Mouse (Mus musculus): ENCODE results near the gene Nutf2-ps1. TPM values are rescaled to one million over a fixed set of nuclear protein-coding genes. Genes with fewer than 3 reads are reported as not detected.
A peak's percentile ranks its signal among the peaks of the same experiment; 100 is the strongest.
"Not testable (repeated sequence)": the region's sequence is repeated elsewhere in the genome, so short reads cannot be mapped to it uniquely, and the experiment has no call there.

Gene Nutf2-ps1
- polyA plus RNA-seq, 1 experiment from 2014 or later = 221 TPM

DNA sequence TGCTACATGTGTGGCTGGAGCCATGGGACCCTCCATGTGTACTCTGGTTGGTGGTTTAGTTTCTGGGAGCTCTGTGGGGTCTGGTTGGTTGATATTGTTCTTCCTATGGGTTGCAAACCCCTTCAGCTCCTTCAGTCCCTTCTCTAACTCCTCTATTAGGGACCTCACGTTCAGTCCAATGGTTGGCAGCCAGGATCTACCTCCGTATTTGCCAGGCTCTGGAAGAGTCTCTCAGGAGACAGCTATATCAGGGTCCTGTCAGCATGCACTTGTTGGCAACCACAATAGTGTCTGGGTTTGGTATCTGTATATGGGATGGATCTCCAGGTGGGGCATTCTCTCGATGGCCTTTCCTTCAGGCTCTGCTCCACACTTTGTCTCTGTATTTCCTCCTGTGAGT is 1.2 kb downstream of the Nutf2-ps1 start:
- not testable (repeated sequence) for H3K27me3 ChIP-seq (ENCODE audit: control insufficient read depth, insufficient read depth, low read length); H3K27ac ChIP-seq (replicated peaks; ENCODE audit: low read depth, low read length); H3K4me1 ChIP-seq (ENCODE audit: control insufficient read depth, insufficient read depth, low read length); H3K36me3 ChIP-seq (ENCODE audit: control insufficient read depth, insufficient read depth, low read length); H3K4me3 ChIP-seq (replicated peaks; ENCODE audit: low read depth, low read length); H3K4me2 ChIP-seq (ENCODE audit: low read length); ATAC-seq (ENCODE audit: low FRiP score, low TSS enrichment); DNase-seq; H3K9ac ChIP-seq (replicated peaks; ENCODE audit: low read length)
- whole genome bisulfite sequencing = 88% methylated on average over 3 of the region's 3 CpGs
- peaks cover 11% of the 10 kb centered on the region for H3K9me3 ChIP-seq (ENCODE audit: control insufficient read depth, low read length)

DNA sequence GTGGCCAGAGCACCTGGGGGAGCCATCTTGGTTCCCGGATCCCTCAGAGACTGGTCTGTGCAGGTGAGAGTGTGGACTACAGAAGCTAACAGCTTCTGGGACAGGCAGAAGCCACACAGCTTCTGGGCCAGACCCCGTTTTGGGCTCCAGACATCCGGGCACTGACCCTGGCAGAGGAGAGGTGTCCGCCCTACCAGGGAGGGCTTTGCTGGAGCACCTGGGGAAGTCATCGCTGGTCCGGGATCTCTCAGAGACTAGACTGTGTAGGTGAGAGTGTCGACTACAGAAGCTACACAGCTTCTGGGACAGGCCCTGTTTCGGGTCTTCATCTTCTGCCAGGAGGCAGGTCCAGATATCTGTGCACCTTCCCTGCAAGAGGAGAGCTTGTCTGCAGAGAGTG is 8.6 kb downstream of the Nutf2-ps1 start:
- DNase-seq; H3K9me3 ChIP-seq (ENCODE audit: control insufficient read depth, low read length); H3K4me1 ChIP-seq (ENCODE audit: control insufficient read depth, insufficient read depth, low read length); H3K27me3 ChIP-seq (ENCODE audit: control insufficient read depth, insufficient read depth, low read length); H3K36me3 ChIP-seq (ENCODE audit: control insufficient read depth, insufficient read depth, low read length); ATAC-seq (ENCODE audit: low FRiP score, low TSS enrichment); H3K9ac ChIP-seq (replicated peaks; ENCODE audit: low read length); H3K4me3 ChIP-seq (replicated peaks; ENCODE audit: low read depth, low read length); H3K4me2 ChIP-seq (ENCODE audit: low read length); H3K27ac ChIP-seq (replicated peaks; ENCODE audit: low read depth, low read length): not testable (repeated sequence)
- WGBS = 90% methylated on average over 8 of the region's 8 CpGs

DNA sequence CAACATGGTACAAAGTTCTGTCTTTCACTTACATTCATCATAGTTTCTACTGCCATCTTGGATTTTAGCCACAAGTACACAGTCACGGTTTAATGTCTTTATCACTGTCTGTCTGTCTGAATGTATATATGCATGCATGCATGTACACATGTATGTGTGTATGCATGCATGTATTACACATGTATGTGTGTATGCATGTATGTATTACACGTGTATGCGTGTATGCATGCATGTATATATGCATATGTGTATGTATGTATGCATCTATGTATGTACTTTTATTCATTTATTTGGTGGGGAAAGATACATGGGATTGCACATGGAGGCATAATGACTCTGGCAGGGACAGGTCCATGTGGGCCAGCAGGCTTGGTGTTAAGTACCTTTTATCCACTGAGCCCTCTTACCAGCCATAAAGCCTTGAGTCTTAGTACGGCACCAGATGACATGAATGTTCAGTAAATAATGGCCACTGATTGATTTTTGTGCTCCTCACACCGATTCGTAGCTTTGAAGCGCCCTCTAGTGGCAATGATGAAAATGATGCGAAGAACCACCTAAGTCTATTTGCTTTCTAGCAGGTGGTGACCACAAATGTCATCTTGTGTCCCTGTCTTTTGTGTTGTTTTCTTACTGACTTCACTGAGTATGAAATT is 10.1 kb downstream of the Nutf2-ps1 start:
- WGBS = 15% methylated on average over 8 of the region's 8 CpGs
- peak overlapping the region; percentile 12; the same call in 1 of the 2 replicates for H3K4me2 ChIP-seq (ENCODE audit: low read length)
- H3K27me3 ChIP-seq (ENCODE audit: control insufficient read depth, insufficient read depth, low read length) = no peaks in the 10 kb centered on the region
- H3K36me3 ChIP-seq (ENCODE audit: control insufficient read depth, insufficient read depth, low read length) = no peaks in the 10 kb centered on the region
- no peak overlapping the region for H3K27ac ChIP-seq (replicated peaks; ENCODE audit: low read depth, low read length)
- DNase-seq = peak; percentile 94
- ATAC-seq (ENCODE audit: low FRiP score, low TSS enrichment) = peak; percentile 40; the same call in 1 of the 2 replicates
- no peaks in the 10 kb centered on the region for H3K9me3 ChIP-seq (ENCODE audit: control insufficient read depth, low read length)
- no peak overlapping the region for H3K9ac ChIP-seq (replicated peaks; ENCODE audit: low read length)
- no peak overlapping the region for H3K4me3 ChIP-seq (replicated peaks; ENCODE audit: low read depth, low read length)
- no peaks in the 10 kb centered on the region for H3K4me1 ChIP-seq (ENCODE audit: control insufficient read depth, insufficient read depth, low read length)

DNA sequence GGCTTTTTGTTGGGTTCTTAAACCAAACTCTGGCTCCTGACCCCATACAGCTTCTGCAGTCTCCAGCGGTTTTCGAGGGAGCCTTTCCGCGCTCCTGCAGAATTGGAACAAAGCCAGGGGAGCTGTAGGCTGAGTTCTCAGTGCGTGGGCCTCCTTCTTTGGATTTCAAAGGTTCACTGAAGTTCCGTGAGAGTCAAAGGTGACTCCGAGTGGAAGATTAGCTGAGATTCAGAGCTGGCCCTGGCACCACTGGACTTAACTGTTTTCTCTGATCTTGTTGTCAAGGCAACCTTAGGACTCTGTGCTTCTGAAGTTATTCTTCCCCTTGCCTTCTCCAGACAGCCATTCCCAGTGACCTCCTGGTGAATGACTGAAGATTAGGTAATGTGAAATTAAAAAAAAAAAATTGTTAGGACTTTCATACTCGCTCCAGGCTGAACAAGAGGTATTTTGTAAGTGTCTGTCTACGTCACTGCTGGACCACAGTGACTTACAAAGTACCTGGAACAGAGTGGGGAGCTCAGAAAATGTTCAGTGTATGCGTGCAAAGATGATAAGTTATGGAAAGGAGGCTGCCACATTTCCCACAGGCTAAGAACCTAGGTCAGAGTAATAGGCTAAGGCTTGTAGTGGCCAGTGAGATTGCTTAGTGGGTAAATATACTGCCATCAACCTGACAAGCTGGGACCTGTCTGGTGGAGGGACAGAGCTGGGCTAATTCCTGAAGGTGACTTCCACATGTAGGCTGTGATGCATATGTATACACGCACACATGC is 11.7 kb downstream of the Nutf2-ps1 start:
- DNase-seq (peak; percentile 41), ATAC-seq (ENCODE audit: low FRiP score, low TSS enrichment) (no peak)
- no peak overlapping the region for H3K27ac ChIP-seq (replicated peaks; ENCODE audit: low read depth, low read length)
- H3K36me3 ChIP-seq (ENCODE audit: control insufficient read depth, insufficient read depth, low read length) = no peaks in the 10 kb centered on the region
- no peaks in the 10 kb centered on the region for H3K27me3 ChIP-seq (ENCODE audit: control insufficient read depth, insufficient read depth, low read length)
- H3K4me2 ChIP-seq (ENCODE audit: low read length) = no peak overlapping the region
- H3K4me1 ChIP-seq (ENCODE audit: control insufficient read depth, insufficient read depth, low read length) = no peaks in the 10 kb centered on the region
- H3K9ac ChIP-seq (replicated peaks; ENCODE audit: low read length) = no peak overlapping the region
- H3K4me3 ChIP-seq (replicated peaks; ENCODE audit: low read depth, low read length) = no peak overlapping the region
- 38% methylated on average over 11 of the region's 11 CpGs for WGBS
- H3K9me3 ChIP-seq (ENCODE audit: control insufficient read depth, low read length) = no peaks in the 10 kb centered on the region

DNA sequence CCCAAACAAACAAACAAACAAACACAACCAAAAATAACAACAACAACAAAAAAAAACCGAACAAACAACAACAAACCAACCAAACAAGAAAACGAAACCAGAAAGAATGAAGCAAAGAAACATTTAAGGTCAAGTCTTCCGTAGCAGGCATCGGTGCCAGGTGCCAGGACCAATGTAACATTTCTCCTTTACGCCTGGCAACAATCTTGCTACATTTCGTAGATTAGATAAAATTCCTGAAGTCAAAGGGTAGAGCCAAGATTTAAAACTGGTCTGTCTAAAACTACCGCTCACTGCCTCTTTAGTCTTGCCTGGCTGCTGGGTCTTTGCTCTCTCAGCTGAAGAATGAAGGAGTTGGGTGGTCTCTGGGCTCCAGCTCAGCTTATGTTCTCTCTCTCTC is 12.8 kb downstream of the Nutf2-ps1 start:
- DNase-seq (no peak), ATAC-seq (ENCODE audit: low FRiP score, low TSS enrichment) (no peak)
- WGBS = 90% methylated on average over 7 of the region's 7 CpGs
- no peak overlapping the region for H3K9ac ChIP-seq (replicated peaks; ENCODE audit: low read length)
- no peak overlapping the region for H3K27ac ChIP-seq (replicated peaks; ENCODE audit: low read depth, low read length)
- no peaks in the 10 kb centered on the region for H3K9me3 ChIP-seq (ENCODE audit: control insufficient read depth, low read length)
- H3K4me2 ChIP-seq (ENCODE audit: low read length) = no peak overlapping the region
- no peaks in the 10 kb centered on the region for H3K36me3 ChIP-seq (ENCODE audit: control insufficient read depth, insufficient read depth, low read length)
- no peaks in the 10 kb centered on the region for H3K4me1 ChIP-seq (ENCODE audit: control insufficient read depth, insufficient read depth, low read length)
- no peaks in the 10 kb centered on the region for H3K27me3 ChIP-seq (ENCODE audit: control insufficient read depth, insufficient read depth, low read length)
- H3K4me3 ChIP-seq (replicated peaks; ENCODE audit: low read depth, low read length) = no peak overlapping the region

DNA sequence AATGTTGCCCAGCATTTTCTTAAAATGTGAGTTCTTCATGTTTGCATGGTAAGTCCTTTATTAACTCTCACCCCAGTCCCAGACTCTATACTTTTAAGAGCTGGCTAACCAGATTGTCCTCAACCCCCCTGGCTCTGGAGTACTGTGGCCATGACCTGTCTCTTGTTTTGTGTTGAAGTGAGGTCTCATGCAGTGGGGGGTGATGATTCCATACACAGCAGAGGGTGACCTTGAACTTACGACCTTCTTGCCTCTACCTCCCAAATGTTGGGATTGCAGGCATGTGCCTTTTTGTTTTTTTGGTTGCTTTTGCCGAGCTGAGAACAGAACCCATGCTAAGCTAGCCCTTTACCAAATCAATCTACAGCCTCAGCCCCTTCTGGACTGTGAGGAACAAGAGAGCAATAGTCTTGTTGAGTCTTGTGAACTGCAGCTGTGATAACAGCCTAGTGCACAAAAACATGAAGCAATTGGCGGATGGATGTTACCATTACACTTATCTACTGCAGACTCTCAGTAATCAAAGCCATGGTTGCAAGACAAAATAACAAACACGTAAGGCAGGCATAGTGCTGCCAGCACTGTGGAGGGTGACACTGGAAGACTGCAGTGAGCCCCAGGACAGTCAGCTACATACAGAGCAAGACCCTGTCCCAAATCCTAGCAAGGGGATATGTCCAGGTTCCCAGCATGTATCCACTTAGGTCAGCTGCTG is 13.4 kb downstream of the Nutf2-ps1 start:
- no peak overlapping the region for H3K27ac ChIP-seq (replicated peaks; ENCODE audit: low read depth, low read length)
- H3K4me2 ChIP-seq (ENCODE audit: low read length) = no peak overlapping the region
- no peaks in the 10 kb centered on the region for H3K4me1 ChIP-seq (ENCODE audit: control insufficient read depth, insufficient read depth, low read length)
- WGBS = 88% methylated on average over 4 of the region's 4 CpGs
- H3K27me3 ChIP-seq (ENCODE audit: control insufficient read depth, insufficient read depth, low read length) = no peaks in the 10 kb centered on the region
- H3K4me3 ChIP-seq (replicated peaks; ENCODE audit: low read depth, low read length) = no peak overlapping the region
- ATAC-seq (ENCODE audit: low FRiP score, low TSS enrichment) (no peak), DNase-seq (no peak)
- no peaks in the 10 kb centered on the region for H3K36me3 ChIP-seq (ENCODE audit: control insufficient read depth, insufficient read depth, low read length)
- no peak overlapping the region for H3K9ac ChIP-seq (replicated peaks; ENCODE audit: low read length)
- H3K9me3 ChIP-seq (ENCODE audit: control insufficient read depth, low read length) = no peaks in the 10 kb centered on the region

DNA sequence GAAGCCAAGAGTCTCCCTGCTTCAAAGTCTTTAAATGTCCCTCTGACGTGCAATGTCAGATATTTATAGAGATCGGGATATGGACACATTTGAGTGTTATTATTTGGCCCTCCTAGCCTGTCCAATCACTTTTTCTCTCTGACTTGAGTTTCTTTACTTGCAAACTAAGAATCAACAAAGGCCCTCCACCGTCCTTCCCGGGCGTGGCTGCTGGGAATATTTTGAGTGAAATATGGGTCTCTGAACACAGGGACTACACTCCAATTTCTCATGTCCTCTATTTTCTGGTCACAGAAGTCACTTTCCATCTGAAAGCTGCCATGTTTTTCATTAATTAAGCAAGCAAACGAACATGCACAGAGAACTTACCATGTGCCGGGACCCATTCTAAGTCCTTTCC is 14.3 kb downstream of the Nutf2-ps1 start:
- 87% methylated on average over 7 of the region's 7 CpGs for WGBS

DNA sequence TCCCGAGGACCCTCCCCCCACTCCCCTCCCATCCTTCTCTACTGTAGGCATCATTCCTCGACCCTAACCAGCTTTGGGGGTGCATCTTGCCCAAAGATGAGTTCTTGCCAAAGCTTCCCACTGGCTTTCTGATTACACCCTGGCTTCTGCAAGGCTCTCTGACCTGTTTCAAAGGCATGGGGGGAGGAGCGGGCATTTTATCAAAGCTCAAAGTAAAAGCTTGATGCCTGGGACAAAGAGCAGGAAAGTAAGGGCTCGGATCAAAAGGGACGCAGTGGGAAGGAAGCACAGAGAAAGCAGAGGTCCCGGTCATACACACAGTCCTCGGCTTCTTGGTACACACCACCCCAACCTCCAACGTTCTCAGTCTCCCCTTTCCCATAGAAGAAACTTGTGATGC is 14.7 kb downstream of the Nutf2-ps1 start:
- H3K4me3 ChIP-seq (replicated peaks; ENCODE audit: low read depth, low read length) = no peak overlapping the region
- no peak overlapping the region for H3K4me2 ChIP-seq (ENCODE audit: low read length)
- H3K9me3 ChIP-seq (ENCODE audit: control insufficient read depth, low read length) = no peaks in the 10 kb centered on the region
- H3K27me3 ChIP-seq (ENCODE audit: control insufficient read depth, insufficient read depth, low read length) = no peaks in the 10 kb centered on the region
- H3K36me3 ChIP-seq (ENCODE audit: control insufficient read depth, insufficient read depth, low read length) = no peaks in the 10 kb centered on the region
- no peaks in the 10 kb centered on the region for H3K4me1 ChIP-seq (ENCODE audit: control insufficient read depth, insufficient read depth, low read length)
- no peak for ATAC-seq (ENCODE audit: low FRiP score, low TSS enrichment)
- 29% methylated on average over 8 of the region's 8 CpGs for WGBS
- DNase-seq = no peak
- no peak overlapping the region for H3K27ac ChIP-seq (replicated peaks; ENCODE audit: low read depth, low read length)
- no peak overlapping the region for H3K9ac ChIP-seq (replicated peaks; ENCODE audit: low read length)

More for the DNA sequence above, 14.3 kb downstream of the Nutf2-ps1 start:
- H3K9ac ChIP-seq (replicated peaks; ENCODE audit: low read length) = no peak overlapping the region
- H3K27ac ChIP-seq (replicated peaks; ENCODE audit: low read depth, low read length) = no peak overlapping the region
- ATAC-seq (ENCODE audit: low FRiP score, low TSS enrichment) (no peak), DNase-seq (no peak)
- no peak overlapping the region for H3K4me3 ChIP-seq (replicated peaks; ENCODE audit: low read depth, low read length)
- no peaks in the 10 kb centered on the region for H3K9me3 ChIP-seq (ENCODE audit: control insufficient read depth, low read length)
- H3K4me1 ChIP-seq (ENCODE audit: control insufficient read depth, insufficient read depth, low read length) = no peaks in the 10 kb centered on the region
- no peak overlapping the region for H3K4me2 ChIP-seq (ENCODE audit: low read length)
- H3K36me3 ChIP-seq (ENCODE audit: control insufficient read depth, insufficient read depth, low read length) = no peaks in the 10 kb centered on the region
- H3K27me3 ChIP-seq (ENCODE audit: control insufficient read depth, insufficient read depth, low read length) = no peaks in the 10 kb centered on the region

Measured in midbrain, embryonic 14.5 days (tissue).